Mouse (Mus musculus) neural tube, embryonic 14.5 days (tissue): Measurements from ENCODE around the gene Krt81. TPM values are rescaled to one million over a fixed set of nuclear protein-coding genes. Genes with fewer than 3 reads are reported as not detected.
A peak's percentile ranks its signal among the peaks of the same experiment; 100 is the strongest.

Experiments
- ATAC-seq: fragments of 200-750 bp; cut with Nextera tagmentation; 2 replicates; pipeline ENCODE4 v1.8.0; 2017; ENCODE audit warnings: low read depth, mild to moderate bottlenecking, moderate TSS enrichment, moderate library complexity
- H3K27ac ChIP-seq: fragments of 300-500 bp; sonication (generic); 2 replicates; pipeline ENCODE4 v1.5.1; 2014; ENCODE audit warnings: low read depth, mild to moderate bottlenecking, control low read depth, low read length, moderate library complexity, mixed read lengths
- H3K27me3 ChIP-seq: fragments of 300-500 bp; sonication (generic); 2 replicates; pipeline ENCODE4 v1.6.1; 2014; ENCODE audit warnings: low read length; ENCODE audit not compliant: control insufficient read depth, insufficient read depth
- H3K36me3 ChIP-seq: fragments of 300-500 bp; sonication (generic); 2 replicates; pipeline ENCODE4 v1.6.1; 2014; ENCODE audit warnings: low read length, mixed read lengths; ENCODE audit not compliant: control insufficient read depth, insufficient read depth
- H3K4me1 ChIP-seq: fragments of 300-500 bp; sonication (generic); 2 replicates; pipeline ENCODE4 v1.6.1; 2014; ENCODE audit warnings: low read length; ENCODE audit not compliant: control insufficient read depth, insufficient read depth
- H3K4me2 ChIP-seq: fragments of 300-500 bp; sonication (generic); 2 replicates; pipeline ENCODE4 v1.6.1; 2014; ENCODE audit warnings: mild to moderate bottlenecking, low read depth, low read length, control low read depth
- H3K4me3 ChIP-seq: fragments of 300-500 bp; sonication (generic); 2 replicates; pipeline ENCODE4 v1.5.1; 2014; ENCODE audit warnings: low read depth, low read length, control low read depth, mixed read lengths
- H3K9ac ChIP-seq: fragments of 300-500 bp; sonication (generic); replicated peaks from 2 replicates; pipeline ENCODE4 v1.6.1; 2014; ENCODE audit warnings: low read depth, mild to moderate bottlenecking, control low read depth, low read length, mixed read lengths
- H3K9me3 ChIP-seq: fragments of 300-500 bp; sonication (generic); 2 replicates; pipeline ENCODE4 v1.6.1; 2016; ENCODE audit warnings: low read length; ENCODE audit not compliant: control insufficient read depth
- WGBS: fragments of 180-500 bp; shearing (Covaris S2); extraction: QIAGEN DNeasy Blood & Tissue Kit; methylation state at CpG from one replicate; pipeline ENCODE4 v1.1.7; 2014; 5-methylcytosine and 5-hydroxymethylcytosine counted together
- polyA plus RNA-seq: library from polyadenylated mRNA; unstranded; fragments of >200 nt; fragmentation: Nextera tagmentation; extraction: Ambion mirVana; gene quantifications from 2 replicates; pipeline ENCODE4 v1.2.1, GENCODE M21; 2014

The Krt81 gene
- polyA plus RNA-seq, 1 experiment from 2014 or later = not detected

DNA sequence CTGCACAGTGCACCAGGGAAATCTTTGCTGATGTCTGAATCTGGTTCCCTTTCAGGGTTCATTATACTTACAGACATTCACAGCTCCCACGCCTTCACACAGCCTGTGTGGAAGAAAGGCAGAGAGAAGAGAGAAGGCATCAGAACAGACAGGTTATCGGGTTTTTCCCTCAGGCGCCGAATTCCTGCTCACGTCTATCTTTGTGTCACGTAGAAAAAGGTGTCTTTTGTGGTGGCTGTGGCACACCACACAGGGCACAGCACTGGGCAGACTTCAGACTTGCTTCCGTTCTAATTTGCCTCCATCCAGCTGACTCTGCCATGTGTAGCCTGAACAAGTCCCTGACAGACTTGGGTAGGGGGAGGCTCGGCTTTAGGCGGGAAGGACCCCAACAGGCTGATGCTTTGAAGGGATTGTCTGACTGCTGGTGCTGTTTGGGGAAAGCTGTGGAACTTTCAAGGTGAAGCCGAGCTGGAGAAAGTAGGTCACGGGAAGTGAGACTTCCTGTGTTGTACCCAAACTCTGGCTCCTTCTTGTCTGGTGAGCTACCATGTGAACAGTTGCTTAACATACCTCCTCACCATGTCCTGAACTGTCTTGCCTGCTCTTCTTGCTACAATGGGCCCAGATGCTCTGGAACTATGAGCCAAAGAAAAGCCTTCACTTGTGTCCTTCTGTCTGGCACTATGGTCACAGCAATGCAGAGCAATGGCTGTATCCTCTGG lies 22.5 kb upstream of the Krt81 start:
- no peak for ATAC-seq
- Histone ChIP-seq H3K36me3 (no peaks in the 10 kb centered on the region), H3K9me3 (no peaks in the 10 kb centered on the region), H3K27ac (no peak overlapping the region), H3K27me3 (no peaks in the 10 kb centered on the region), H3K4me2 (no peak overlapping the region), H3K4me3 (no peak overlapping the region), H3K9ac (no peak overlapping the region), H3K4me1 (no peaks in the 10 kb centered on the region)
- 86% methylated on average over 11 of the region's 11 CpGs for WGBS

DNA sequence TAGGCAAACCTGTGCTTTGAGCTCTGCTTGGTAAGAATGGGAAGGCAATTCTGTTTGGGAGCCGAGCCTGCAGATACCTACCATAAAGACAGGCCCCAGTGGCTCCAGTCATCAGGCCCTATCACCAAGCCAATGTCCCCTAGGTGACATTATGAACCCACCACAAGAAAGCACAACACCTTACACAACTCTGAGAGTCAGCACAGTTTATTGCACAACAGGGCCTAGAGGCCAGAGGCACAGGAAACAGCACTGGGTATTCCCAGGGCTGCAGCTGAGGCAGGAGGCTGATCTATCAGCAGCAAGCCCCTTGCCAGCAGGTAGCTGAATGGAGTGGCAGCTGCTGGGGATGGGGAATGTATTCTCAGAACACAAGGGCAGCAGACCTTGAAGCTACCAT lies 21.4 kb upstream of the Krt81 start:
- no peak overlapping the region for H3K4me3 ChIP-seq
- ATAC-seq = no peak
- no peak overlapping the region for H3K27ac ChIP-seq
- H3K4me2 ChIP-seq = no peak overlapping the region
- H3K36me3 ChIP-seq = no peaks in the 10 kb centered on the region
- H3K27me3 ChIP-seq = no peaks in the 10 kb centered on the region
- no peaks in the 10 kb centered on the region for H3K4me1 ChIP-seq
- 61% methylated on average over 1 of the region's 1 CpGs for WGBS
- no peak overlapping the region for H3K9ac ChIP-seq
- H3K9me3 ChIP-seq = no peaks in the 10 kb centered on the region

DNA sequence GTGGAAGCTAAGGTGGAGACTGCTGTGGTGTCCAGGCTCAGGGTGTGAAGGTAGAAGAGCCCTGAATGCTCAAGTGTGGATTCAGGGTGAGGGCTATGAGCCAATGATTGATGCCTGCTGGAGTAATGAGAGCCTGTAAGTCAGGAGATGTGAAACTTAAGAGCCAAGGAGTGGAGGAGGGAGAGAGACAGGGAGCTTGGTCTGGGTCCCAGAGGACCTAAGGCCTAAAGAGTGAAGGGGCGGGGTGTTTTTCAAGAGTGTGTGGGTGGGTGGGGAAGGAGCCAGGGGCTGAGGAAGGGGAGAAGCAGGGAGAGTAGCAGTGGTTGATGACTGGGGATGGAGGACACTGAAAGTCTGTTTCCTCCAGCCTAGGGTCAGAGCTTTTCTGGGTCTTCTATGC lies 20.1 kb upstream of the Krt81 start:
- no peak for ATAC-seq
- H3K9ac ChIP-seq = no peak overlapping the region
- no peak overlapping the region for H3K27ac ChIP-seq
- no peaks in the 10 kb centered on the region for H3K9me3 ChIP-seq
- H3K27me3 ChIP-seq = no peaks in the 10 kb centered on the region
- H3K4me1 ChIP-seq = peaks cover 6% of the 10 kb centered on the region; the same call in 1 of the 2 replicates
- 79% methylated on average over 1 of the region's 1 CpGs for WGBS
- H3K4me3 ChIP-seq = no peak overlapping the region
- no peaks in the 10 kb centered on the region for H3K36me3 ChIP-seq
- no peak overlapping the region for H3K4me2 ChIP-seq

DNA sequence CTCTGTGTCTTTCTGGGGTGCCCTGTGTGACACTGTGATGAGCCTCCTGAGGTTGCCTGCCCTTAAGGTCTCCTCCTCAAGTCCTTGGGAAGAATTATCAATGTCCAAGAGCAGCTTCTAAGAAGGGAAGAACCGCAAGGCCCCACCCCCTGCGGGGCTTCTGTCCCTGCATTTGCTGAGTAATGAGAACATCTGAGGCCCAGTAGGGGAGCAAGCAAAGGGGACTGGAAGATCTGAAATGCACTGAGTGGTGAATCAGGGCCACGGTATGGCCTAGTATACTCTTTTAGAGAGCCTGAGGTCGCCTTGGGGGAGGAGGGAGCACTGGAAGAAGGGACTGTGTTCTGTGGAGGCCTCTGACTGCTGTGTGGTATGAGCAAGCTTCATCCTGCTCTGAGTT lies 18.5 kb upstream of the Krt81 start:
- Histone ChIP-seq H3K27me3 (no peaks in the 10 kb centered on the region), H3K9ac (no peak overlapping the region), H3K9me3 (no peaks in the 10 kb centered on the region), H3K27ac (no peak overlapping the region), H3K36me3 (no peaks in the 10 kb centered on the region), H3K4me3 (no peak overlapping the region), H3K4me1 (peaks cover 6% of the 10 kb centered on the region; the same call in 1 of the 2 replicates), H3K4me2 (no peak overlapping the region)
- ATAC-seq = no peak
- WGBS = 40% methylated on average over 4 of the region's 4 CpGs

DNA sequence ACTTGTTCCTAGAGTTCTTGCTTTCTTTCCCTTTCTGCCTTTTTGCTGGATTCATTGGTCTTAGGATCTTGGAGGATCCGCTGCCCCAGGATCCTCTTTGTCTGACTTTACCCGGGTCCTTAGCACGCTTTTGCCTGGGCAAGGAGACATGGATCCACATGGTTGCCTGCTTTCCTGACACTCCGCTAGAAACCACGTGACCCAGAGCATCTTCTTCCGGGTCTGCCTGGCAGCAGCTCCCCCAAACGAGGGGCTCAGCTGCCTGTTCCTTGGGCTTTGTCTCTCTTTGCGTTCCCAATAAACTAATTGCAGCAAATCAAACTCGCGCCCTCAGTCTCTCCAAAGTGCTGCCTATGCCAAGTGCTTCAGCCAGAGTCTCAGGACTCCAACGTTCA lies 16.1 kb upstream of the Krt81 start:
- WGBS = 24% methylated on average over 11 of the region's 11 CpGs

DNA sequence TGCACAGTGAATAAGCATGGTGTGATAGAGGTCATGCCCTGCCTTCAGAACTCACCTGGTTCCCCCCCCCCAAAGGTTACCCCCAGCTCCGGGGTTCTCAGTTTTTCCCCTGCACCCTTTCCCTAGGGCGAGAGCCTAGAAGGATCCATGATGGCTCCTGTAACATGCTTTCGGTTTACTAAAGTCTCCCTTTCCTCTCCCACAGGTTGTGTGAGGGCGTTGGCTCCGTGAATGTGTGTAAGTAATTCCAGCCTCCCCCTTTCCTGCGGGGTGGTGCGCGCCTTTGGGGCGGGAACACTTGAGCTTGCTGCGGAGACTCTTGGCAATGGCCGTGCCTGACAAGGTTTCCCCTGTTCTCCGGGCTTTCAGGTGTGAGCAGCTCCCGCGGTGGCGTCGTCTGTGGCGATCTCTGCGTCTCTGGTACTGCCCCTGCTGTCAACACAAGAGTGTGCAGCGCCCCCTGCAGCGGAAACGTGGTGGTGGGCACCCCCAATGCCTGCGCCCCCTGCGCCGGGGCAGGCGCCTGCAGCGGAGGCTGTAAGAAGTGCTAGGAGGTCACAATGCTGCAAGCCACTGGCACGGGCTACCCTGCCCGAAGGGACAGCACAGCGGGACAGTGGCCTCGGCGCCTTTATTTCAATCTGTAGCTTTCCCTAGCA lies 15.6 kb upstream of the Krt81 start:
- H3K27ac ChIP-seq = no peak overlapping the region
- 14% methylated on average over 31 of the region's 31 CpGs for WGBS
- H3K4me2 ChIP-seq = peak overlapping the region; percentile 67
- peak overlapping the region; percentile 18 for H3K4me3 ChIP-seq
- peak; percentile 58; the same call in 1 of the 2 replicates for ATAC-seq
- no peaks in the 10 kb centered on the region for H3K36me3 ChIP-seq
- no peaks in the 10 kb centered on the region for H3K9me3 ChIP-seq
- peak overlapping the region; percentile 35; the same call in 1 of the 2 replicates for H3K9ac ChIP-seq
- no peaks in the 10 kb centered on the region for H3K27me3 ChIP-seq
- peaks cover 6% of the 10 kb centered on the region; the same call in 1 of the 2 replicates for H3K4me1 ChIP-seq

More for the DNA sequence above, 16.1 kb upstream of the Krt81 start:
- Histone ChIP-seq H3K4me2 (peak overlapping the region; percentile 67), H3K4me1 (peaks cover 6% of the 10 kb centered on the region; the same call in 1 of the 2 replicates), H3K4me3 (peak overlapping the region; percentile 18), H3K27me3 (no peaks in the 10 kb centered on the region), H3K9ac (peak overlapping the region; percentile 35; the same call in 1 of the 2 replicates), H3K27ac (no peak overlapping the region), H3K36me3 (no peaks in the 10 kb centered on the region), H3K9me3 (no peaks in the 10 kb centered on the region)
- peak; percentile 63; the same call in 1 of the 2 replicates for ATAC-seq

DNA sequence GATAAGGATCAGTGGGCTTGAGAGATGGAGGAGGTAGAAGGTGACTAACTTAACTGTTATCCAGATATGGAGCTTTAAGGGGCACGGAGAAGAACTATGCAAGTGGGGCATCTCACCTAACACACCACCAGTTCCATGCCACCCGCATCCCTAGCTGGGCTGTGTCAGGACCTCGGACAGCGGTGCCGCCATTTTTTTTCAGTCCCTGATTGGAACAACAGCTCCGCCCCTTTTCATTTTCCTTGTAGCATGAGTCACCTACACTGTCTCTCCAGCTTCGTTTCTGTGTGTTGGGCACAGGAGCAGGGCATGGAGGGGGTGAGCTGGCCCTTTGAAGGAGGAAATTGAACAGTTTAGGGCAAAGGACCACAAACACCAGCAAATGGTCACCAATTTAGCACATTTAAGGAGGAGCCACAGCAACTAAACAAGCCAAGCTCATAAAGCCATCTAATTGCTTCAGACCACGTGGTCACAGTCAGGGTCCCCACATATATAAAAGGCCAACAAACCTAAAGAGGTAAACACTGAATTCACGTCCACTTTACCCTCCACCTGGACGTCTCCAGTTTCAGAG lies 9.5 kb upstream of the Krt81 start, which contains the start of gene Krt86:
Gene Krt86 (plus strand): TSS at position 527 of the 577 bp plus-strand sequence.
- WGBS = 32% methylated on average over 10 of the region's 10 CpGs
- Histone ChIP-seq H3K36me3 (no peaks in the 10 kb centered on the region), H3K4me1 (no peaks in the 10 kb centered on the region), H3K9me3 (no peaks in the 10 kb centered on the region), H3K4me3 (no peak within 1 kb of the TSS), H3K27ac (no peak within 1 kb of the TSS), H3K4me2 (no peak within 1 kb of the TSS), H3K27me3 (no peaks in the 10 kb centered on the region), H3K9ac (no peak within 1 kb of the TSS)
- ATAC-seq = no peak

DNA sequence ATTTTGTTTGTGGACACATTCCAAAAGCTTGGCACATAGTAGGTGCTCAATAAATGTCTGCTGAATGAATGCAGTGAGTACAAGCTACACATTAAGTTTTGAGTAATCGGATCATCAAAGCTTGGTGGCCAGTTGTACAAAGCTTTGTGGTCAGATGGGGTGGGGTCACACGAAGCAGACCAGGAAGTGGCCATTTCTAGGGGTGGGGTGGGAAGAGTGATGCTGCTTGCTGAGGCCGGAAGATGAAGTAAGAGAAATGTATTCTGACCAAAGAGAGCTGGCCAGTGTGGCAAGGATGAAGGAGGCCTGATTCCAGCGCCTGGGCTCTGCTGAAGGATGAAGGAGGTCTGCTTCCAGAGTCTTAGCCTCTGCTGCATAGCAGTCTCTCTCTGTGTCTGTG lies 5.5 kb upstream of the Krt81 start:
- no peak for ATAC-seq
- H3K4me1 ChIP-seq = no peaks in the 10 kb centered on the region
- no peak overlapping the region for H3K9ac ChIP-seq
- H3K36me3 ChIP-seq = no peaks in the 10 kb centered on the region
- 95% methylated on average over 4 of the region's 4 CpGs for WGBS
- H3K4me2 ChIP-seq = no peak overlapping the region
- no peaks in the 10 kb centered on the region for H3K9me3 ChIP-seq
- H3K27me3 ChIP-seq = no peaks in the 10 kb centered on the region
- H3K27ac ChIP-seq = no peak overlapping the region
- no peak overlapping the region for H3K4me3 ChIP-seq

DNA sequence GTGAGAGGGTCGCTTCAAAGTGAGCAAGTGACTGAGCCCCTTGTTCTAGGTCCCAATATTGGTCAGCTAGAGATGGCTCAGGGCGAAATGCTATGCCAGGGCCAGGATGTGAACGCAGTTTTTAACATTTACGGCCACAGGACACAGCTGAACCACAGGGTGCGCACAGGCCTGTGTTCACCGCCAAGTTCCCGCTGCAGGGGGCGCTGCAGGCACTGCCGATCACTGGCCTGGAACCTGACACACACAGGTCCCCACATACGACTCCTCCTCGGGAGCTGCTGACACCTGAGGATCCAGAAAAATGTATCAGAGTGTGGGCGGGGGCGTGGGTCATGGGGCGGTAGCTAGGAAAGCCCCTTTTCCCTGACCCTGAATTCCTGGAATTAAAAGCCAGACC lies 4.3 kb downstream of the Krt81 start:
- no peak for ATAC-seq
- Histone ChIP-seq H3K9ac (no peak overlapping the region), H3K9me3 (no peaks in the 10 kb centered on the region), H3K36me3 (no peaks in the 10 kb centered on the region), H3K4me3 (no peak overlapping the region), H3K4me2 (no peak overlapping the region), H3K27me3 (no peaks in the 10 kb centered on the region), H3K27ac (no peak overlapping the region), H3K4me1 (no peaks in the 10 kb centered on the region)
- WGBS = 73% methylated on average over 14 of the region's 14 CpGs
